Mouse (Mus musculus): Measurements from ENCODE around the gene Prrc2a. TPM values are rescaled to one million over a fixed set of nuclear protein-coding genes. Genes with fewer than 3 reads are reported as not detected.

Gene Prrc2a
- 156 and 195 TPM in 2 replicates for polyA plus RNA-seq (2015; fragmentation: Nextera tagmentation; extraction: Ambion mirVana)

DNA sequence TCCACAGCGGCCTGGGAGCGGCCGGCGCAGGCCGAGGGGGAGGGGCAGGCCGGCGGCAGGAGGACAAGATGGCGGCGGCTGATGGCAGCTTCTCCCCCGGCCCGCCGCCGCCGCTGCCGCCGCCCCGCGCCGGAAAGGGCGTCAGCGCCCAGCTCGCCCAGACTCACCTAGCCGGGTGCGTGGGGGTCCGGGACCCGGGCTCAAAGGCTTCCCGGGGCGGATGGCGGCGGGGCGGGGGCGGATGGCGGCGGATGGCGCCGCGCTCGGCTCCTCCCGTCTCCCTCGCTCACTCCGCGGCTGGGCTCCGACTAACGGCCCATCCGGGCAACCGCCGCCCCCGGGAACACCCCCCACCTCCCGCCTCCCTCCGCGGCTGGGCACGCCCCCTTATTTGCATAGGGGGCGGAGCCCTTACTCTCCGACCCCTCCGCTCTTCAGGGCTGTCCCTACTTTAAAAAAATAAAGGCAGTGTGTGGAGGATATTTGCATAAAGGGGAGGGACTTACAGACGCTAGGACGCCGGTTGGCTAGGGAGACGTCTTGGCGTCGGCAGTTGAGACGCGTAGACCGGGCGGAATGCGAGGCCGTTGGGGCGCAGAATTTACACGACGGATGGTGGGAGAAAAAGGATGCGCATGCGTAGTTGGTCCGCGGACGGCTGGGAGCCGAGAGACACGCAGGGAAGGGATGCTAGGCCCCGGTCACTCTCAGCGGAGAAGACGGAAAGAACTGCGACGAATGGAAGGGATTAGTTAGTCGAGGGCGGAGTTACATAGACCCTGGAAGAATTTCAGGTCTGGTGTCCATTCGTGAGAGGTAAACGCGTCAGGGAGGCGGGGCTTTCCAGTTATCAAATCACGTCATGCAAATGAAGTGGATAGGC, at the start of gene Prrc2a:
Gene Prrc2a, minus strand, starts transcription at position 330 of the 883 bp plus-strand sequence.
- Histone ChIP-seq H3K9ac (replicated peaks; ENCODE audit: low read depth, low read length) (peak within 1 kb of the TSS; percentile 100), H3K36me3 (ENCODE audit: control insufficient read depth, insufficient read depth) (peaks cover 20% of the 10 kb centered on the region), H3K27ac (ENCODE audit: low read length) (peak within 1 kb of the TSS; percentile 99), H3K4me3 (replicated peaks; ENCODE audit: low read length) (peak within 1 kb of the TSS; percentile 98), H3K4me1 (replicated peaks; ENCODE audit: control insufficient read depth, insufficient read depth, low read length) (peaks cover 28% of the 10 kb centered on the region), H3K9me3 (ENCODE audit: control insufficient read depth, low read length) (no peaks in the 10 kb centered on the region), H3K4me2 (ENCODE audit: low read length) (peak within 1 kb of the TSS; percentile 66), H3K27me3 (replicated peaks; ENCODE audit: control insufficient read depth, insufficient read depth, low read length) (no peaks in the 10 kb centered on the region)
- under 1% methylated on average over 72 of the region's 89 CpGs for WGBS
- ATAC-seq, result peak; percentile 94

- Histone ChIP-seq H3K27ac (ENCODE audit: low read length) (no peak overlapping the region), H3K9me3 (ENCODE audit: control insufficient read depth, low read length) (no peaks in the 10 kb centered on the region), H3K4me3 (replicated peaks; ENCODE audit: low read length) (no peak overlapping the region), H3K36me3 (ENCODE audit: control insufficient read depth, insufficient read depth) (no peaks in the 10 kb centered on the region), H3K4me1 (replicated peaks; ENCODE audit: control insufficient read depth, insufficient read depth, low read length) (no peaks in the 10 kb centered on the region), H3K27me3 (replicated peaks; ENCODE audit: control insufficient read depth, insufficient read depth, low read length) (no peaks in the 10 kb centered on the region), H3K9ac (replicated peaks; ENCODE audit: low read depth, low read length) (no peak overlapping the region), H3K4me2 (ENCODE audit: low read length) (no peak overlapping the region)
- ATAC-seq, result no peak
- 96% methylated on average over 5 of the region's 5 CpGs for WGBS
Measured at GRCm38 (mm10) chr17:35213071-35213470, 48.4 kb upstream of the Prrc2a start.

- Histone ChIP-seq H3K4me2 (ENCODE audit: low read length) (no peak overlapping the region), H3K4me3 (replicated peaks; ENCODE audit: low read length) (no peak overlapping the region), H3K27ac (ENCODE audit: low read length) (no peak overlapping the region), H3K9me3 (ENCODE audit: control insufficient read depth, low read length) (no peaks in the 10 kb centered on the region), H3K27me3 (replicated peaks; ENCODE audit: control insufficient read depth, insufficient read depth, low read length) (no peaks in the 10 kb centered on the region), H3K36me3 (ENCODE audit: control insufficient read depth, insufficient read depth) (no peaks in the 10 kb centered on the region), H3K9ac (replicated peaks; ENCODE audit: low read depth, low read length) (no peak overlapping the region), H3K4me1 (replicated peaks; ENCODE audit: control insufficient read depth, insufficient read depth, low read length) (no peaks in the 10 kb centered on the region)
- 82% methylated on average over 3 of the region's 3 CpGs for WGBS
- ATAC-seq, result no peak
Measured at GRCm38 (mm10) chr17:35210593-35210992, 45.9 kb upstream of the Prrc2a start.

GRCm38 (mm10) chr17:35209785-35210535, 45.3 kb upstream of the Prrc2a start:
- H3K4me3 ChIP-seq (replicated peaks; ENCODE audit: low read length), result no peak overlapping the region
- H3K27ac ChIP-seq (ENCODE audit: low read length), result no peak overlapping the region
- H3K9me3 ChIP-seq (ENCODE audit: control insufficient read depth, low read length), result no peaks in the 10 kb centered on the region
- no peaks in the 10 kb centered on the region for H3K36me3 ChIP-seq (ENCODE audit: control insufficient read depth, insufficient read depth)
- H3K9ac ChIP-seq (replicated peaks; ENCODE audit: low read depth, low read length), result no peak overlapping the region
- no peak overlapping the region for H3K4me2 ChIP-seq (ENCODE audit: low read length)
- H3K27me3 ChIP-seq (replicated peaks; ENCODE audit: control insufficient read depth, insufficient read depth, low read length), result no peaks in the 10 kb centered on the region
- WGBS, result 67% methylated on average over 12 of the region's 12 CpGs
- H3K4me1 ChIP-seq (replicated peaks; ENCODE audit: control insufficient read depth, insufficient read depth, low read length), result no peaks in the 10 kb centered on the region
- no peak for ATAC-seq

- Histone ChIP-seq H3K9ac (replicated peaks; ENCODE audit: low read depth, low read length) (no peak overlapping the region), H3K27me3 (replicated peaks; ENCODE audit: control insufficient read depth, insufficient read depth, low read length) (no peaks in the 10 kb centered on the region), H3K36me3 (ENCODE audit: control insufficient read depth, insufficient read depth) (no peaks in the 10 kb centered on the region), H3K27ac (ENCODE audit: low read length) (no peak overlapping the region), H3K9me3 (ENCODE audit: control insufficient read depth, low read length) (no peaks in the 10 kb centered on the region), H3K4me1 (replicated peaks; ENCODE audit: control insufficient read depth, insufficient read depth, low read length) (no peaks in the 10 kb centered on the region), H3K4me2 (ENCODE audit: low read length) (no peak overlapping the region), H3K4me3 (replicated peaks; ENCODE audit: low read length) (no peak overlapping the region)
- WGBS, result 56% methylated on average over 10 of the region's 10 CpGs
- ATAC-seq, result no peak
Measured at GRCm38 (mm10) chr17:35205380-35205769, 40.7 kb upstream of the Prrc2a start.

DNA sequence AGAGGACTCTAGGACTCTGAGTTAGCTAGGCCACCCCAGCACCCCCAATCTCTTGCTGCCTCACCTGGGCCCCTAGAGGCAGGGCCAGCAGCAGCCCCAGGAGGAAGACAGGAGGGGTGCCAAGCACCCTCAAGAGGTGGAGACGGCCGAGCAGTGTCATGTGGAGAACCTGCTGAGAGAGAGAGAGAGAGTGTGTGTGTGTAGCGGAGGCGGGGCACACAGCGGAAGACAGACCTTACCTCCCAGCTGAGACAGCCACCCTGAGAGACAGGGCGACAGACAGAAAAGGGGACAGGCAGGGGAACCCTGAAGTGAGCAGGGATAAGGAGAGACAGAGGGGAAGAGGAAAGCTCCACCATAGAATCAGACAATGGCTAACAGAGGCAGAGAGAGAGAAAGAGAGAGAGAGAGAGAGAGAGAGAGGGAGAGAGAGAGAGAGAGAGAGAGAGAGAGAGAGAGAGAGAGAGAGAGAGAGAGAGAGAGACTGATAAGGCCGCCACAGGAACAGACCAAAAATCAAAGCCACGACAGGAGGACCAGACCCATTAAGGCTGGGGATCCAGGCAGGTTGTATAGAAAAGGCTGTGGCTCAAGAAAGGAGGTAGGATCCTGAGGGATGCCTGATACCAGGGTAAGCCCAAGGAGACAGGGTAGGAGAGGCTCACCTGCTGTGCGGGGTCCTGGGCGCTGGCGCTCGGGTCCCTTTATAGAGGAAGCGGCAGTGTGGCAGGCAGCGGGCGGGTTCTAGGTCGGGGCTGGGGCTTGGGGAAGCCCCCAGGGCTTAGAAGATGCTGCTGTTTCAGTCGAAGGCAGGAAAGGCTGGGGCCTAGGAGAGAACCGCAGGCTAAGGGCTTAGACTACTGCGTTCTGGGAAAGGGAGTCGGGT, 40.0 kb upstream of the Prrc2a start, which contains the start of gene Lta:
Gene Lta, minus strand, starts transcription at position 858 of the 886 bp plus-strand sequence.
- ATAC-seq, result no peak
- Histone ChIP-seq H3K36me3 (ENCODE audit: control insufficient read depth, insufficient read depth) (no peaks in the 10 kb centered on the region), H3K9me3 (ENCODE audit: control insufficient read depth, low read length) (no peaks in the 10 kb centered on the region), H3K4me1 (replicated peaks; ENCODE audit: control insufficient read depth, insufficient read depth, low read length) (no peaks in the 10 kb centered on the region), H3K27ac (ENCODE audit: low read length) (no peak within 1 kb of the TSS), H3K4me3 (replicated peaks; ENCODE audit: low read length) (no peak within 1 kb of the TSS), H3K9ac (replicated peaks; ENCODE audit: low read depth, low read length) (no peak within 1 kb of the TSS), H3K4me2 (ENCODE audit: low read length) (no peak within 1 kb of the TSS), H3K27me3 (replicated peaks; ENCODE audit: control insufficient read depth, insufficient read depth, low read length) (no peaks in the 10 kb centered on the region)
- WGBS, result 24% methylated on average over 20 of the region's 20 CpGs

- 83% methylated on average over 4 of the region's 4 CpGs for WGBS
- Histone ChIP-seq H3K9me3 (ENCODE audit: control insufficient read depth, low read length) (no peaks in the 10 kb centered on the region), H3K4me1 (replicated peaks; ENCODE audit: control insufficient read depth, insufficient read depth, low read length) (no peaks in the 10 kb centered on the region), H3K27ac (ENCODE audit: low read length) (no peak overlapping the region), H3K4me2 (ENCODE audit: low read length) (no peak overlapping the region), H3K36me3 (ENCODE audit: control insufficient read depth, insufficient read depth) (no peaks in the 10 kb centered on the region), H3K27me3 (replicated peaks; ENCODE audit: control insufficient read depth, insufficient read depth, low read length) (0 out of 2 replicates have a peak, but pooled peaks cover 2% of the 10 kb centered on the region), H3K9ac (replicated peaks; ENCODE audit: low read depth, low read length) (no peak overlapping the region), H3K4me3 (replicated peaks; ENCODE audit: low read length) (no peak overlapping the region)
- no peak for ATAC-seq
Measured at GRCm38 (mm10) chr17:35202442-35202841, 37.7 kb upstream of the Prrc2a start.

DNA sequence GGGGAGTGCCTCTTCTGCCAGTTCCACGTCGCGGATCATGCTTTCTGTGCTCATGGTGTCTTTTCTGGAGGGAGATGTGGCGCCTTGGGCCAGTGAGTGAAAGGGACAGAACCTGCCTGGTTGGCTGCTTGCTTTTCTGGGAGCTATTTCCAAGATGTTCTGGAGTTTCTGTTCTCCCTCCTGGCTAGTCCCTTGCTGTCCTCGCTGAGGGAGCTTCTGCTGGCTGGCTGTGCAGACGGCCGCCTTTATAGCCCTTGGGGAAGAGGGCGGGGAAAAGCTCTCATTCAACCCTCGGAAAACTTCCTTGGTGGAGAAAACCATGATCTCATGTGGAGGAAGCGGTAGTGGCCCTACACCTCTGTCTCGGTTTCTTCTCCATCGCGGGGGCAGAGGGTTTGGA, 37.1 kb upstream of the Prrc2a start, which contains the start of gene Tnf:
Gene Tnf, minus strand, starts transcription at position 221 of the 400 bp plus-strand sequence.
- Histone ChIP-seq H3K4me1 (replicated peaks; ENCODE audit: control insufficient read depth, insufficient read depth, low read length) (no peaks in the 10 kb centered on the region), H3K9ac (replicated peaks; ENCODE audit: low read depth, low read length) (no peak within 1 kb of the TSS), H3K4me3 (replicated peaks; ENCODE audit: low read length) (no peak within 1 kb of the TSS), H3K27ac (ENCODE audit: low read length) (no peak within 1 kb of the TSS), H3K27me3 (replicated peaks; ENCODE audit: control insufficient read depth, insufficient read depth, low read length) (peaks cover 6% of the 10 kb centered on the region; the same call in 1 of the 2 replicates), H3K36me3 (ENCODE audit: control insufficient read depth, insufficient read depth) (no peaks in the 10 kb centered on the region), H3K9me3 (ENCODE audit: control insufficient read depth, low read length) (no peaks in the 10 kb centered on the region), H3K4me2 (ENCODE audit: low read length) (no peak within 1 kb of the TSS)
- WGBS, result 50% methylated on average over 13 of the region's 13 CpGs
- no peak for ATAC-seq
